Mouse (Mus musculus): ENCODE measurements around the gene Eif4e3. TPM values are rescaled to one million over a fixed set of nuclear protein-coding genes. Genes with fewer than 3 reads are reported as not detected.

Eif4e3 gene
- polyA plus RNA-seq, 1 experiment, result 2.6 TPM

DNA sequence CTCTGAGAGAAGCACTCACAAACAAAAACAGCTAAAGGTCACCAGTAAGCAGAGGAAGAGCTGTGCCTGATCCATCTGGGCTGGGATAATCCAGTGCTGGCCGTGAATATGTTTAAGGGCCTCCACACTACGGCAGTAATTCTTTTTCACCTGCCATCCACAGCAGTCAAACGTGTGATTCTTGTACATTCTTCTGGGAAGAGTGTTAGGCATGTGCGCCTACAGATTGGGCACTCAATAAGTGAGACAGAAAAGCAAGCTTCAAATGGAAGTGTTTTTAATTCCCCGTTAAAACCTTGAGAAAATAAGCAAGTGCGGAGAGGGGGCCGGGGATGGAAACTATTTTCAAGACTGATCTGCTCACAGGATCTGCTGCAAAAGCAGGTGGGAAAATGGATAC lies 48.7 kb downstream of the Eif4e3 start:
- Histone ChIP-seq H3K4me3 (ENCODE audit: low read depth, low read length) (no peak overlapping the region), H3K36me3 (ENCODE audit: control insufficient read depth, insufficient read depth, low read length) (no peaks in the 10 kb centered on the region), H3K27me3 (ENCODE audit: control insufficient read depth, insufficient read depth, low read length) (no peaks in the 10 kb centered on the region), H3K27ac (ENCODE audit: insufficient read depth, low read depth, low read length) (no peak overlapping the region), H3K4me1 (ENCODE audit: control insufficient read depth, insufficient read depth, insufficient read length, low read length) (no peaks in the 10 kb centered on the region)
- TF ChIP-seq POLR2A (IDR thresholded peaks at IDR 0.05; ENCODE audit: low read depth, low read length), result no peak
- TF ChIP-seq CTCF (IDR thresholded peaks at IDR 0.05; ENCODE audit: extremely low read depth, insufficient read length, insufficient replicate concordance, low read depth, low read length), result no peak
- WGBS, result 78% methylated on average over 7 of the region's 7 CpGs

DNA sequence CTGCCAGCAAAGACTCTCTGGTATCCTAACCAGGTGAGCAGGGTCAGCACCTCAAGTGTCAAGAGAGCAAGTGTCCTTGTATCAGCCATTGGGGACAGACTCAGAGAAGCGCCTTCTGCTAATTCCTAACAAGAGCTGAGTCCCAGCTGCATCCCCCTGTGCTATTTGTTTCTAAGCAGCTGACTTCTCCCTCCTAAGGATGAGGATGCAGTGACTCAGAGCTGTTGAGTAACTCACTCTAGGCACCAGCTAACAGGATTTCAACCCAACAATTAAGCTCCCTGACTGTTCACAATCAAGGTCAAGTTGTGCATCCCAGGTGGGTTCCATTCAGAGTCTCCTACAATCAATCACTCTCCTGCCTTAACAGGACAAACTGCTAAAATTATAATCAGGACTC lies 49.2 kb downstream of the Eif4e3 start:
- 81% methylated on average over 1 of the region's 1 CpGs for WGBS
- TF ChIP-seq CTCF (IDR thresholded peaks at IDR 0.05; ENCODE audit: extremely low read depth, insufficient read length, insufficient replicate concordance, low read depth, low read length) (no peak), POLR2A (IDR thresholded peaks at IDR 0.05; ENCODE audit: low read depth, low read length) (no peak)
- Histone ChIP-seq H3K27ac (ENCODE audit: insufficient read depth, low read depth, low read length) (no peak overlapping the region), H3K4me3 (ENCODE audit: low read depth, low read length) (no peak overlapping the region), H3K27me3 (ENCODE audit: control insufficient read depth, insufficient read depth, low read length) (no peaks in the 10 kb centered on the region), H3K36me3 (ENCODE audit: control insufficient read depth, insufficient read depth, low read length) (no peaks in the 10 kb centered on the region), H3K4me1 (ENCODE audit: control insufficient read depth, insufficient read depth, insufficient read length, low read length) (no peaks in the 10 kb centered on the region)

DNA sequence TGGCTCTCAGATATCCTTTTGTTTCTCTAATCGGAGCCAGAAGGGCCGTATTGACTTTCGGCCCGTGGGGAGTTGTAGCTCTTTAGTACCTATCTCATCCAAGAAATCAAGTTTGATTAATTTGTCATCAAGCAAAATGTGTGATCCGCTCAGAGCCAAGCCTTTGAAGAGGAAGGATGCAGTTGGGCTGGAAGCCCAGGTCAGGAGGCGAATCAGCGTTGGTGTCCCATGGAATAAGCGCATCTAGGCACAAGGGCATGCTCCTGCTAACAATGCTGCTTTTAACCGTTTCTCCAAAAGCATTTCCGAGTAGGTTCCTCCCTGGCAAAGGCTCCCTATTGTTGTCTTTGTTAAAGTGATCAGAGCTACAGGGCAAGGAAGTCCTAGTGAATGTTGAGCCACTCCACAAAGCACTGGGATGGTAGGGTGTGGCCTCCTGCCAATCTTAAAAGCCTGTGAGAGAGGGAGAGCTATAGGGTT lies 51.3 kb downstream of the Eif4e3 start:
- no peak for TF ChIP-seq CTCF (IDR thresholded peaks at IDR 0.05; ENCODE audit: extremely low read depth, insufficient read length, insufficient replicate concordance, low read depth, low read length)
- no peak overlapping the region for H3K4me3 ChIP-seq (ENCODE audit: low read depth, low read length)
- 0 out of 2 replicates have a peak, but pooled peaks cover 4% of the 10 kb centered on the region for H3K4me1 ChIP-seq (ENCODE audit: control insufficient read depth, insufficient read depth, insufficient read length, low read length)
- no peak overlapping the region for H3K27ac ChIP-seq (ENCODE audit: insufficient read depth, low read depth, low read length)
- 56% methylated on average over 10 of the region's 10 CpGs for WGBS
- H3K27me3 ChIP-seq (ENCODE audit: control insufficient read depth, insufficient read depth, low read length), result no peaks in the 10 kb centered on the region
- H3K36me3 ChIP-seq (ENCODE audit: control insufficient read depth, insufficient read depth, low read length), result no peaks in the 10 kb centered on the region

DNA sequence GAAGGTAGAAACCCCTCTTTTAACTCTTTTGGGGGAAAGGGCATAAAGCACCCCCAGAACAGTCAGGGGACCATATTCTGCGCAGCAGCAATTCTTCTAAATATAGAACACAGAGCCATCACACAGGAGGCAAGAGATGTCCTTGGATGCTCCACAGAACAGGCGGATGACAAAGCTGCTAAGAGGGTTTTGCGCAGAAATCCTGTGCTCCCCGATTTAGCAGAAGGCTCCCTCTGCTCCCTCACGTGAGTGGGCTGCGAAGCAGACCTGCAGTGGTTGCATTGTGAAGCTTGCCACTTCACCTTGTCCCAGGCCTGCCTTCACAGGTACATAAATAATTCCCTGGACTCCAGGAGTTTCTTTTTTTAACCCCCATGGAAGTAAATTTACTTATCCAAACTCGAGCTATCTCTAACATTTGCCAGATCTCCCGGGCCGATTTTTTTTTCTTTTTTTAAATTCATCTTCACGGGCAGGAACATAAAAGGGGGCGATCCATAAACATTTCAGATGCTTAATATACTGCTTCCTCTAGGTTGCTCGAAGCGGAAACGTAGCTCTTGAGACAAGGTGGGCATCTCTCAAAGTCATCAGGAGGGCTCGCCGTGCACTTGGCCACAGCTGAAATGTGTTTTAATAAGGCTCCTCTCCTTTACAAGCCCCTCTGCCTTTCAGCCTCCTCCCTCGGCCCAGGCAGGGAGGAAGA lies 51.9 kb downstream of the Eif4e3 start:
- Histone ChIP-seq H3K27me3 (ENCODE audit: control insufficient read depth, insufficient read depth, low read length) (no peaks in the 10 kb centered on the region), H3K36me3 (ENCODE audit: control insufficient read depth, insufficient read depth, low read length) (no peaks in the 10 kb centered on the region), H3K4me1 (ENCODE audit: control insufficient read depth, insufficient read depth, insufficient read length, low read length) (0 out of 2 replicates have a peak, but pooled peaks cover 4% of the 10 kb centered on the region), H3K4me3 (ENCODE audit: low read depth, low read length) (no peak overlapping the region), H3K27ac (ENCODE audit: insufficient read depth, low read depth, low read length) (no peak overlapping the region)
- 69% methylated on average over 17 of the region's 17 CpGs for WGBS
- no peak for TF ChIP-seq CTCF (IDR thresholded peaks at IDR 0.05; ENCODE audit: extremely low read depth, insufficient read length, insufficient replicate concordance, low read depth, low read length)
- TF ChIP-seq POLR2A (IDR thresholded peaks at IDR 0.05; ENCODE audit: low read depth, low read length), result no peak

DNA sequence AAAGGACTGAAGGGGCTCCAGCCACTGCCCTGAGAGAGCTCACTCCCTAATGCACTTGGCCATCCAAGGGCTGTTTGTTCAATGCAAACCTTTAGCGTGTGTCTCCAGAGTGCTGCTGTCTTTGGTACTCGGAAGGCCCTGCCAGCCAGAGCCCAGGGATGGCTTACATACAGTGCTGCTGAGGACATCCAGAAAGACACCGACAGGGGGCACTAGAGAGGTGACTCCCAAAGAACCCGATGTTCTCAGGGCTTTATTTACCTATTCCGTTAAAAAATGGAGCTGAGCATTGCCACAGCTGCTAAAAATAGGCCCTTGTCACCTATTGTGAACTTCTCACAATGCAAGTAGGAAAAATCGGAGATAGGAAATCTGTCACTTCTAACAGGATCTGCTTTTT lies 54.7 kb downstream of the Eif4e3 start:
- no peak overlapping the region for H3K27ac ChIP-seq (ENCODE audit: insufficient read depth, low read depth, low read length)
- no peaks in the 10 kb centered on the region for H3K27me3 ChIP-seq (ENCODE audit: control insufficient read depth, insufficient read depth, low read length)
- no peak overlapping the region for H3K4me3 ChIP-seq (ENCODE audit: low read depth, low read length)
- no peaks in the 10 kb centered on the region for H3K36me3 ChIP-seq (ENCODE audit: control insufficient read depth, insufficient read depth, low read length)
- 0 out of 2 replicates have a peak, but pooled peaks cover 4% of the 10 kb centered on the region for H3K4me1 ChIP-seq (ENCODE audit: control insufficient read depth, insufficient read depth, insufficient read length, low read length)
- TF ChIP-seq CTCF (IDR thresholded peaks at IDR 0.05; ENCODE audit: extremely low read depth, insufficient read length, insufficient replicate concordance, low read depth, low read length) (no peak), POLR2A (IDR thresholded peaks at IDR 0.05; ENCODE audit: low read depth, low read length) (no peak)
- 49% methylated on average over 6 of the region's 6 CpGs for WGBS

DNA sequence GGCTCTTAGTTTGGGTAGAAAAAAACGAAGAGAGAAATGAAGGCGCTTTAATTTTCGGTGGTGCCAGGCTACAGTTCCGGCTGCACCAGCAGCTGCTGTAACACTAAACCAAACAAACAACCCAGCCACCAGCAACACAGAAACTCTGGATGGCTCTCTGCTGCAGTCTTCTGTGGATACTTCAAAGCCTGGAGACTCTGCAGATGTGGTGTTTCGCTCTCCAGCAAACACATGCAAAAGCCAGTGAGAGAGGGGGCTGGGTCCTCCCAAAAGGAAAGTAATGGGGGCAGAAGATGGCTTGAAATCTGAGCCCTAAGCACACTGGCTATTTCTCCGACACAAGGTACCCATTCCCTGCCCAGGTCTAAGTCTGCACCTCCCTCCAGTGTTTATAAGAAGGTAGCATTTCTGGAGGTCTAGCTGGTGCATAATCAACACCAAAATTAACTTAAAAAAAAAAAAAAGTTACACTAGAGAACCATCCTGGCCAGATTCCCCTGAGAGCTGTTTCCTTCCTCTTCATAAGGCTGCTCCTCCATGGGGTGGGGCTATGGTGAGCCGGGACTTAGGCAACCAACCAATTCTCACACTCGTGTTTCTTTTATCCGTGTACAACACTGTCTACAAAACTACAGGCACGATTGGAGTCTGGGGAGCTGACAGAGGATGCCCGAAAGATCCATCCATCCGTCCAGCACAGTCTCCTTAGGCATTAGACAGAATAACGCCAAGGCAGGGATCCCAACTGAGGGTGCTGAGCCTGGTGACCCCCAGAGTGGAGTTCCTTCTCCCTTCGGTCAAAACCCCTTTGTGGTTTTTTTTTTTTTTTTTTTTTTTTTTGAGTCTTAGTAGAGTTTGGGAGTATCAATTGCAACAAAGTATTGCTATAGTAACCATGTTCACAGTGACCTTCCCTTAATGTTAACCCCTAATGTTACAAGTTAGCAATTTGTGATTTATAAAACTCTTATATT lies 55.8 kb downstream of the Eif4e3 start:
- Histone ChIP-seq H3K4me1 (ENCODE audit: control insufficient read depth, insufficient read depth, insufficient read length, low read length) (0 out of 2 replicates have a peak, but pooled peaks cover 4% of the 10 kb centered on the region), H3K27ac (ENCODE audit: insufficient read depth, low read depth, low read length) (no peak overlapping the region), H3K36me3 (ENCODE audit: control insufficient read depth, insufficient read depth, low read length) (no peaks in the 10 kb centered on the region), H3K27me3 (ENCODE audit: control insufficient read depth, insufficient read depth, low read length) (no peaks in the 10 kb centered on the region), H3K4me3 (ENCODE audit: low read depth, low read length) (no peak overlapping the region)
- 49% methylated on average over 14 of the region's 14 CpGs for WGBS
- TF ChIP-seq POLR2A (IDR thresholded peaks at IDR 0.05; ENCODE audit: low read depth, low read length) (no peak), CTCF (IDR thresholded peaks at IDR 0.05; ENCODE audit: extremely low read depth, insufficient read length, insufficient replicate concordance, low read depth, low read length) (no peak)

DNA sequence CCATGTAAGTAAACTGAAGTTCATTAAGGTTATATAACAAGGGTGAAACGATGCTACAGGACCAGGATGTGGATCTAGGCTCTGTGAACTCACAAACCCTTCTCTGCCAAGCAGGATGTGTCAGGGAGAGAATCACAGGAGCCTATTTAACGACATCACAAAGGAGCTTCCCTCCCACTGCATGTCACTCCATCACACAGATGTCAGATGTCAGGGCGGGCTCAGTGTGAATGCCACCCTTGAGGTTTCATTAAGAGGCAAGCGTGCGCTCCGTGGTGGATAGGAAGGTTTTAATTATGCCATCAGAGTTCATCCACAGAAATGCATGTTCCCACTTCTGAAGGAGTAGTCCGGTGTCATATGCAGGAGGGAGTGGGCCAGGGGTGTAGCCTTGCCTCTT lies 60.5 kb downstream of the Eif4e3 start:
- no peaks in the 10 kb centered on the region for H3K36me3 ChIP-seq (ENCODE audit: control insufficient read depth, insufficient read depth, low read length)
- 0 out of 2 replicates have a peak, but pooled peaks cover 4% of the 10 kb centered on the region for H3K4me1 ChIP-seq (ENCODE audit: control insufficient read depth, insufficient read depth, insufficient read length, low read length)
- 77% methylated on average over 7 of the region's 7 CpGs for WGBS
- no peaks in the 10 kb centered on the region for H3K27me3 ChIP-seq (ENCODE audit: control insufficient read depth, insufficient read depth, low read length)
- no peak for TF ChIP-seq CTCF (IDR thresholded peaks at IDR 0.05; ENCODE audit: extremely low read depth, insufficient read length, insufficient replicate concordance, low read depth, low read length)
- TF ChIP-seq POLR2A (IDR thresholded peaks at IDR 0.05; ENCODE audit: low read depth, low read length), result no peak
- no peak overlapping the region for H3K27ac ChIP-seq (ENCODE audit: insufficient read depth, low read depth, low read length)
- H3K4me3 ChIP-seq (ENCODE audit: low read depth, low read length), result no peak overlapping the region

Measured in small intestine, adult 2 months (tissue).